Mouse (Mus musculus) embryonic stem cell, embryonic (primary cell): ENCODE data around the gene Xylt1.

Experiments
- CTCF ChIA-PET, 4 experiments: fragments of 300-600 bp in 2 of 4; fragments of 350-600 bp in 2 of 4; sonication (Branson Sonifier 250); formaldehyde crosslinking; loops; one replicate each; lab custom pipeline; 2022; ENCODE audit warnings: inconsistent platforms in 2 of 4; lab: Charles Lee
- POLR2A ChIA-PET, 4 experiments: fragments of 300-600 bp in 2 of 4; fragments of 350-600 bp in 2 of 4; sonication (Branson Sonifier 250); formaldehyde crosslinking; loops; one replicate each; lab custom pipeline; 2022; ENCODE audit warnings: antibody characterized with exemption in 4 of 4, inconsistent platforms in 1 of 4; lab: Charles Lee

Xylt1 gene

GRCm38 (mm10) chr7:117454789-117455548 lies 74.2 kb downstream of the Xylt1 start:
- ChIA-PET POLR2A (interaction anchor here in 1 of 4 experiments (0.7 kb wide), 1 partner anchor 17 kb away, joined by 3 read pairs; no protein-coding TSS in a partner anchor), CTCF (no interaction called here)

GRCm38 (mm10) chr7:117462196-117462935 lies 81.6 kb downstream of the Xylt1 start:
- CTCF ChIA-PET: no interaction called here
- POLR2A ChIA-PET: no interaction called here

- ChIA-PET CTCF (no interaction called here), POLR2A (no interaction called here)
Observed at GRCm38 (mm10) chr7:117464956-117465355, 84.2 kb downstream of the Xylt1 start.

- ChIA-PET POLR2A (no interaction called here), CTCF (no interaction called here)
Observed at GRCm38 (mm10) chr7:117466006-117466780, 85.4 kb downstream of the Xylt1 start.

GRCm38 (mm10) chr7:117470243-117470802 lies 89.5 kb downstream of the Xylt1 start:
- POLR2A ChIA-PET: interaction anchor here in 1 of 4 experiments (0.5 to 1.5 kb wide), 2 partner anchors 34 to 122 kb away, joined by 3 read pairs; no protein-coding TSS in a partner anchor
- CTCF ChIA-PET: no interaction called here

GRCm38 (mm10) chr7:117472055-117472780 lies 91.4 kb downstream of the Xylt1 start:
- CTCF ChIA-PET: no interaction called here
- POLR2A ChIA-PET: interaction anchor here in 3 of 4 experiments (0.5 to 1.5 kb wide), 5 partner anchors 17 to 89 kb away, joined by 3 to 5 read pairs (median 3); no protein-coding TSS in a partner anchor

- ChIA-PET POLR2A (interaction anchor here in 2 of 4 experiments (0.6 to 0.9 kb wide), 4 partner anchors 37 to 603 kb away, joined by 3 to 5 read pairs (median 4); no protein-coding TSS in a partner anchor), CTCF (no interaction called here)
Observed at GRCm38 (mm10) chr7:117472781-117473743, 92.3 kb downstream of the Xylt1 start.

- POLR2A ChIA-PET: interaction anchor here in 1 of 4 experiments (0.5 kb wide), 1 partner anchor 81 kb away, joined by 3 read pairs; no protein-coding TSS in a partner anchor
- CTCF ChIA-PET: interaction anchor here in 1 of 4 experiments (0.9 kb wide), 1 partner anchor 91 kb away, joined by 3 read pairs; no protein-coding TSS in a partner anchor
Observed at GRCm38 (mm10) chr7:117474302-117474701, 93.5 kb downstream of the Xylt1 start.

- POLR2A ChIA-PET: interaction anchor here in 1 of 4 experiments (0.5 kb wide), 1 partner anchor 80 kb away, joined by 3 read pairs; no protein-coding TSS in a partner anchor
- CTCF ChIA-PET: interaction anchor here in 1 of 4 experiments (0.9 kb wide), 1 partner anchor 91 kb away, joined by 3 read pairs; no protein-coding TSS in a partner anchor
Observed at GRCm38 (mm10) chr7:117475106-117475505, 94.3 kb downstream of the Xylt1 start.

GRCm38 (mm10) chr7:117478937-117479336 lies 98.2 kb downstream of the Xylt1 start:
- ChIA-PET CTCF (no interaction called here), POLR2A (interaction anchor here in 1 of 4 experiments (0.7 to 1.4 kb wide), 2 partner anchors 10 to 50 kb away, joined by 3 to 4 read pairs; no protein-coding TSS in a partner anchor)

- POLR2A ChIA-PET: no interaction called here
- CTCF ChIA-PET: interaction anchor here in 1 of 4 experiments (0.5 kb wide), 1 partner anchor 989 kb away, joined by 3 read pairs; no protein-coding TSS in a partner anchor
Observed at GRCm38 (mm10) chr7:117480831-117481230, 100.1 kb downstream of the Xylt1 start.

GRCm38 (mm10) chr7:117481404-117481803 lies 100.6 kb downstream of the Xylt1 start:
- CTCF ChIA-PET: interaction anchor here in 1 of 4 experiments (0.5 kb wide), 1 partner anchor 990 kb away, joined by 3 read pairs; no protein-coding TSS in a partner anchor
- POLR2A ChIA-PET: no interaction called here

- POLR2A ChIA-PET: no interaction called here
- CTCF ChIA-PET: no interaction called here
Observed at GRCm38 (mm10) chr7:117482701-117483100, 101.9 kb downstream of the Xylt1 start.

- POLR2A ChIA-PET: interaction anchor here in 1 of 4 experiments (0.5 kb wide), 1 partner anchor 193 kb away, joined by 3 read pairs; no protein-coding TSS in a partner anchor
- CTCF ChIA-PET: no interaction called here
Observed at GRCm38 (mm10) chr7:117484589-117484988, 103.8 kb downstream of the Xylt1 start.

- CTCF ChIA-PET: interaction anchor here in 1 of 4 experiments (0.5 kb wide), 1 partner anchor 281 kb away, joined by 4 read pairs; no protein-coding TSS in a partner anchor
- POLR2A ChIA-PET: no interaction called here
Observed at GRCm38 (mm10) chr7:117484989-117485536, 104.3 kb downstream of the Xylt1 start.
